Mouse (Mus musculus) ES-E14 (cell line): ENCODE measurements around the gene Oxct1.

ENCODE experiments used
- CHD2 ChIP-seq: IDR thresholded peaks from 2 replicates; pipeline ENCODE4 v1.6.1; 2014; ENCODE audit warnings: mild to moderate bottlenecking, low read depth, low read length, inconsistent platforms
- HCFC1 ChIP-seq: IDR thresholded peaks from 2 replicates; pipeline ENCODE4 v1.6.1; 2012; ENCODE audit warnings: low read length, inconsistent platforms, borderline replicate concordance; ENCODE audit not compliant: insufficient read depth
- ZC3H11A ChIP-seq: IDR thresholded peaks from 2 replicates; pipeline ENCODE4 v1.6.1; 2012; ENCODE audit warnings: low read depth, mild to moderate bottlenecking, inconsistent platforms, low read length, borderline replicate concordance

DNA sequence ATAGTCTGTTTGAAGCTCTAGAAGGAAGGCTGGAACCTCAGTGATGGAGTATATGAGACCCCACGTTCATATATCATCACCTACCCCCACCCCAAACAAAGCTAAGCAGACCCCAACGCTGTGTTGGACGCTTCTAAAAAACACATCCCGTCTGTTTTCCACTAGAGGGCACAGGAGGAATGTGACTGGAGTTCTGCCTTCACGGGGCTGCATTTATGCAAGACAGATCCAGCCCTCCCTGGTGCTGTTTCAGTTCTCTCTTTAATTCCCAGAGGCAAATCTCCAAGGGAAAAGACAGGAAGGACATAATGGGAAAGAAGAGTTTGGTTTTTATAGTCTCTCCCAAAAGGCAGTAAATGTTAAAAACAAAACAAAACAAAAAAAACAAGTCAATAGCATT is 30.4 kb downstream of the Oxct1 start:
- TF ChIP-seq CHD2 (no peak), HCFC1 (no peak), ZC3H11A (no peak)
